Mouse (Mus musculus) G1E (cell line): ENCODE measurements at regions not wholly inside any gene's neighbourhood (a gene's known extent, or its start where the extent isn't known, plus 50 kb on each side); places are given as distances from the start of the nearest gene placed in this dataset.

Source experiments
- ATAC-seq: 2 replicates; pipeline ENCODE4 v1.8.0; 2016; ENCODE audit warnings: mild to moderate bottlenecking; ENCODE audit not compliant: insufficient number of reproducible peaks, poor library complexity, low FRiP score, severe bottlenecking; ENCODE audit errors: extremely low read depth
- DNase-seq: peaks from one replicate; pipeline ENCODE4 v3.0.0; 2012; ENCODE audit warnings: low spot score
- H3K27me3 ChIP-seq: 2 replicates; pipeline ENCODE4 v1.6.1; 2012; ENCODE audit warnings: mild to moderate bottlenecking, low read length, inconsistent platforms; ENCODE audit not compliant: insufficient read depth
- H3K36me3 ChIP-seq: replicated peaks from 2 replicates; pipeline ENCODE3; 2012; ENCODE audit warnings: mild to moderate bottlenecking, inconsistent platforms
- H3K4me1 ChIP-seq: 2 replicates; pipeline ENCODE4 v1.6.1; 2012; ENCODE audit warnings: low read depth, low read length, inconsistent platforms, mixed read lengths; ENCODE audit not compliant: insufficient read depth
- H3K4me3 ChIP-seq: 2 replicates; pipeline ENCODE4 v1.5.1; 2012; ENCODE audit warnings: low read depth, mild to moderate bottlenecking, inconsistent platforms, low read length, moderate library complexity, mixed read lengths
- H3K9me3 ChIP-seq: replicated peaks from 2 replicates; pipeline ENCODE4 v1.6.1; 2012; ENCODE audit warnings: inconsistent platforms
- CTCF ChIP-seq: IDR thresholded peaks from 2 replicates; pipeline ENCODE4 v1.5.1; 2012; ENCODE audit warnings: low read depth, low read length, inconsistent platforms, mixed read lengths
- GATA1 ChIP-seq: IDR thresholded peaks from 2 replicates; pipeline ENCODE4 v1.6.1; 2012; ENCODE audit warnings: borderline replicate concordance, low read length, inconsistent platforms, mixed read lengths
- GATA2 ChIP-seq: IDR thresholded peaks from 2 replicates; pipeline ENCODE4 v1.6.1; 2012; ENCODE audit warnings: low read depth, low read length, inconsistent platforms, borderline replicate concordance
- POLR2AphosphoS5 ChIP-seq: IDR thresholded peaks from 2 replicates; pipeline ENCODE4 v1.6.1; 2012; ENCODE audit warnings: low read depth, low read length, inconsistent platforms; ENCODE audit not compliant: insufficient replicate concordance
- TAL1 ChIP-seq: conservative IDR thresholded peaks from 2 replicates; pipeline ENCODE4 v1.6.1; 2012; ENCODE audit warnings: low read depth, low read length, inconsistent platforms, mixed read lengths

GRCm38 (mm10) chr13:107218351-107218750 lies 196.4 kb upstream of the Kif2a start:
- ATAC-seq, result no peak
- no peaks in the 10 kb centered on the region for H3K9me3 ChIP-seq
- H3K4me3 ChIP-seq, result no peak overlapping the region
- no peaks in the 10 kb centered on the region for H3K4me1 ChIP-seq
- peaks cover 5% of the 10 kb centered on the region; the same call in 1 of the 2 replicates for H3K27me3 ChIP-seq
- no peak for DNase-seq
- no peaks in the 10 kb centered on the region for H3K36me3 ChIP-seq
- TF ChIP-seq CTCF, result no peak
- TF ChIP-seq TAL1, result no peak
- TF ChIP-seq POLR2AphosphoS5, result no peak
- TF ChIP-seq GATA1, result no peak
- no peak for TF ChIP-seq GATA2

- H3K4me1 ChIP-seq, result no peaks in the 10 kb centered on the region
- DNase-seq (no peak), ATAC-seq (no peak)
- peaks cover 3% of the 10 kb centered on the region; the same call in 1 of the 2 replicates for H3K27me3 ChIP-seq
- H3K36me3 ChIP-seq, result no peaks in the 10 kb centered on the region
- no peaks in the 10 kb centered on the region for H3K9me3 ChIP-seq
- no peak overlapping the region for H3K4me3 ChIP-seq
- TF ChIP-seq POLR2AphosphoS5 (no peak), GATA1 (no peak), CTCF (no peak), GATA2 (no peak), TAL1 (no peak)
Observed at GRCm38 (mm10) chr13:107217825-107218224, 195.9 kb upstream of the Kif2a start.

- no peaks in the 10 kb centered on the region; the same call in 1 of the 2 replicates for H3K27me3 ChIP-seq
- no peaks in the 10 kb centered on the region for H3K36me3 ChIP-seq
- DNase-seq (no peak), ATAC-seq (no peak)
- no peak overlapping the region for H3K4me3 ChIP-seq
- TF ChIP-seq GATA2 (no peak), CTCF (no peak), TAL1 (no peak), POLR2AphosphoS5 (no peak)
- no peaks in the 10 kb centered on the region for H3K9me3 ChIP-seq
- no peaks in the 10 kb centered on the region for H3K4me1 ChIP-seq
Observed at GRCm38 (mm10) chr13:107213281-107213680, 191.4 kb upstream of the Kif2a start.

- DNase-seq, result no peak
- no peaks in the 10 kb centered on the region for H3K36me3 ChIP-seq
- no peaks in the 10 kb centered on the region; the same call in 1 of the 2 replicates for H3K4me1 ChIP-seq
- TF ChIP-seq CTCF, result no peak
- no peak for TF ChIP-seq TAL1
- no peak for TF ChIP-seq POLR2AphosphoS5
- no peak for TF ChIP-seq GATA1
- TF ChIP-seq GATA2, result no peak
- H3K9me3 ChIP-seq, result no peaks in the 10 kb centered on the region
- no peak for ATAC-seq
- H3K27me3 ChIP-seq, result peaks cover 3% of the 10 kb centered on the region; the same call in 1 of the 2 replicates
- no peak overlapping the region for H3K4me3 ChIP-seq
Observed at GRCm38 (mm10) chr13:107210676-107211075, 188.8 kb upstream of the Kif2a start.

GRCm38 (mm10) chr13:107207354-107208181 lies 185.6 kb upstream of the Kif2a start:
- Histone ChIP-seq H3K36me3 (no peaks in the 10 kb centered on the region), H3K4me1 (no peaks in the 10 kb centered on the region; the same call in 1 of the 2 replicates), H3K4me3 (no peak overlapping the region), H3K9me3 (no peaks in the 10 kb centered on the region), H3K27me3 (peaks cover 3% of the 10 kb centered on the region; the same call in 1 of the 2 replicates)
- DNase-seq (no peak), ATAC-seq (no peak)
- no peak for TF ChIP-seq CTCF
- TF ChIP-seq POLR2AphosphoS5, result no peak
- TF ChIP-seq TAL1, result no peak

- TF ChIP-seq GATA2 (no peak), CTCF (no peak), POLR2AphosphoS5 (no peak), TAL1 (no peak), GATA1 (no peak)
- no peak for ATAC-seq
Observed at GRCm38 (mm10) chr13:107199875-107200274, 177.9 kb upstream of the Kif2a start.

More at GRCm38 (mm10) chr13:107199875-107200274, 177.9 kb upstream of the Kif2a start:
- Histone ChIP-seq H3K27me3 (peaks cover 3% of the 10 kb centered on the region), H3K36me3 (no peaks in the 10 kb centered on the region), H3K4me1 (no peaks in the 10 kb centered on the region), H3K9me3 (no peaks in the 10 kb centered on the region), H3K4me3 (no peak overlapping the region)
- no peak for DNase-seq
